Mouse (Mus musculus) frontal cortex, postnatal 10 days (tissue): Measurements from ENCODE around the gene Cphx2.
"Not testable (repeated sequence)": the region's sequence is repeated elsewhere in the genome, so short reads cannot be mapped to it uniquely, and the experiment has no call there.

Source experiments
- DNase-seq, 2 experiments: peaks; one replicate each; pipeline ENCODE4 v3.0.0; 2022; ENCODE audit warnings: low spot score in 2 of 2, mixed read lengths in 1 of 2

Cphx2 gene

GRCm38 (mm10) chr14:26081216-26081615, at the start of gene Cphx2:
TSS of gene Cphx2 (plus strand) at chr14:26081516.
- DNase-seq: not testable (repeated sequence)

DNA sequence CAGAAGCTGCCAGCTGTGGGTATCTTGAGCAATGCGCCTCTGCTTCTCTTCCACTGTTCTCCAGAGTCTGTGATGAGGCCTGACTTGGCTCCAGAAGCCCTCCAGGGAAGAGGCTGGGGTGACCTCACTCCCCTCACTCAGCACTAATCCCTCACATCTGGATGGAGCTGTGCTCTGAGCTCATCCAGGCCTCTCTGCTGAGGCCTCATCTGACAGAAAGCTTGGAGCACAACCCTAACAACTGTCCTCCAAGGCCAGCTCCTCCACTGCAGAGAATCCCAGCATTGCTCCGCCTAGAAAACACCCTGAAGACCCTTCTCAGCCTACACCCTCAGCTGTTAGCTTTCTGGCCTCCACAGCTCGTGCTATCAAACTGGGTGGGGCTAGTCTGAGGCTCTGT, 47.0 kb upstream of the Cphx2 start:
- DNase-seq: not testable (repeated sequence)

DNA sequence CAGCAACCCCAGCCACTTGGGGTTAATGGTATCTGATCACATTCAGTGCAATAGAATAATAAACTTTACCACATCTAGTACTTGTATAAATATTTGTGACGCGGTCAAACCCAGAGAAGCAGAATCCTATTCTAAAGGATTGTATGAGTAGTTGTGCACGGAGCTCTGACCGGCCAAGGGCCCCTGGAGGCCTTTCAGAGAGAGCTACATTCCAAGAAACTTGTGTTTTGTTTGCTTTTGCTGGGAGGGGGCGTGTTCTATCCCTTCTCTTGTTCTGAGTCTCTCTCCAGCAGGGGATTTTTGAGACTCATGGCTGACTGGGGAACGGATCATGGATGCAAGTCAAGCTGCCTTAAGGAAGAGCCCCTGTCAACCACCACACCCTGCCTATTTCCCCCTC, 45.9 kb upstream of the Cphx2 start:
- not testable (repeated sequence) for DNase-seq

DNA sequence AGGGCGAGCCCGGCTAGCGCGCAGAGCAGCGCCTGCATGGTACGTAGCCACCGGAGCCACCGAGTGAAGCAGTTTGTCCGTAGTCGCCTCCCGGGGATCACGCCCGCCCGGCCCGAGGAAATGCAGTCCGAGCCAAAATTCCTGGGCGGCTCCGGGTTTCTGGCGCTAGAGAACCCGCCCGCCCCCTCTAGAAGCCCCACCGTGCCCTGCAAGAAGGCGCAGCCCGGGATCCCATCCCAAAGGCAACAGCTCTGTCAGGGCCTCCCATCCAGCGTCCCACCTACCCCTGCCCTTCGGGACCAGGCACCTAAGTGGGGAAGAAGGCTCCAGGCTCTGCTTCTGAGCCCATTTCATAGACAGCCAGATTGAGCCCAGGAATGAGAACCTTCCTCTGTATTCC, 38.7 kb upstream of the Cphx2 start, which contains the start of gene Gm9780:
Gene Gm9780, minus strand, starts transcription at position 101 of the 400 bp plus-strand sequence.
- DNase-seq: not testable (repeated sequence)

DNA sequence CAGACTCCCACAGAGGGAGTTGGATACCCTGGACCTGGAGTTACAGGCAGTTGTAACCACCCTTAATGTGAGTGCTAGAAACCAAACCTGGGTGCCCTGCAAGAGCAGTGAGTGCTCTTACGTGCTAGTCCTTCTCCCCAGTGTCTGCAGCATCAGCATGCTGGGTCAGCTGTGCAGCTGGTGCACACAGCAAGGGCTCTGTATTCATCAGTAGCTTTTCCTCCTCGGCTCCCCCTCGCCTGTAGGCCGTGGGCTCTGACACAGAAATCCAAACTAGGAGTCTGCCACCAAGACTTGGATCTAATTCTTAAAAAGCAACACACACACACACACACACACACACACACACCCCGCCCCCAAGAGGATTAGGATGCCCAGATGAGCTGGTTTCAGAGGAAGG, 36.3 kb upstream of the Cphx2 start:
- DNase-seq: not testable (repeated sequence)

- DNase-seq: not testable (repeated sequence)
These were observed 34.3 kb upstream of the Cphx2 start for GRCm38 (mm10) chr14:26047026-26047425.

DNA sequence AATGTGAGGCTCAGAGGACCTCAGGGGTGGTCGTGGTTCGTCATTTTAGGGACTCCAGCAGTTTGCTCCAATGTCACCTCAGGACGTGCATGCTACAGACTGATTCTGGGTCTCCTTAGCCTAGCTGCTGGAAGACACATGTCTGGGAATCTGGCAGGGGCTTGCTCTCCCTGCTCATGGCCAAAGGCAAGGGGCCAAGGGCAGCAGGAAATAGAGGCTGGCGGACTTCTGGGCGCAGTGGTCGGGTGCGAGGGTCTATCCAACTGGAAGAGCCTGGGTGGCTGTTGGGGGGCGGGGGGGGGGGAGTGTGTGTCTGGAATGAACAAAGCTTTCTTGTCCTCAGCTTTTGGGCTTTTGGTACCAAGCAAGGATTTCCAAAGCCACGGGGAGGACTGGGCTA, 32.5 kb upstream of the Cphx2 start:
- not testable (repeated sequence) for DNase-seq

DNA sequence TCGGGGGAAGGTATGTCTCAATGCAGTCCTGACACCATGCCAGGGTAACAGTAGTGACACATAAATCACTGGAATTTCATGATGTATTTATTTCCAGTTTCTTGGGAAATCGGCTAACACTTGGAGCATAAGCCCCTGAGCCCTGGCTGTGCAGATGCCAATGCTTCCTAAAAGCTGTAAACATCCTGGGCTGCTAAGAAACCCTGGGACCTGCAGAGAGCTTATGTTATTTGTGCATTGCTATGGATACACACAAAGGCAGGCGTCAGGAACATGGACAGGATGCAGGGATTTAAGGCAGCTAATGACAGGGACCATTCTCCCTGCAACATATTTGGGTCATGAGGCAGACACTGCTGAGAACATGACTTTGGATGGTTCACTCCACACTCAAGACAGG, 23.1 kb upstream of the Cphx2 start:
- not testable (repeated sequence) for DNase-seq

GRCm38 (mm10) chr14:26059362-26059761, 22.0 kb upstream of the Cphx2 start:
- not testable (repeated sequence) for DNase-seq

- not testable (repeated sequence) for DNase-seq
These were observed 14.6 kb upstream of the Cphx2 start for GRCm38 (mm10) chr14:26066574-26067324.

GRCm38 (mm10) chr14:26067325-26067633, 14.0 kb upstream of the Cphx2 start, which contains the start of gene Tmem254c:
TSS of gene Tmem254c (minus strand) at chr14:26067355.
- not testable (repeated sequence) for DNase-seq

- DNase-seq: not testable (repeated sequence)
These were observed 4.5 kb upstream of the Cphx2 start for GRCm38 (mm10) chr14:26076620-26077390.

DNA sequence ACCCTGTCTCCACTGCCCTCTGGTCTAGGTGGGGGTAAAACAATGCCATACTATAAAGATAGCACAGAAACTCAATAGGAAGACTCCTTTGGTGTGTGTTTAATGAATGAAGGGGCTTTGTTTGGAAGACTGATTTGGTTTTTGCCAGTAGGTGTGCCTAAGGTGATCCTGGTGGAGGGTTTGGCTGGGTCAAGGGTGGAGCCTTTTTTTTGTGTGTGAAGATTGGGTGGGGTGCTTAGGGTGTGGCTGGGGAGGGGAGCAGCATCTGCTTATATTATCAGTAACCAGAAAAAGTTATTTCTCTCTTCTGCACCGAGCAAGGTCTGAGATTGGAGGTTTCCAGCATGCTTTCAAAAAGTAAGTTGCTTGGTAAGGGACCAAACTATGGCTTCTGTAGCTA, 681 bp downstream of the Cphx2 start, which contains the start of gene Cphx3:
Gene Cphx3, plus strand, starts transcription at position 301 of the 400 bp plus-strand sequence.
- DNase-seq: not testable (repeated sequence)

DNA sequence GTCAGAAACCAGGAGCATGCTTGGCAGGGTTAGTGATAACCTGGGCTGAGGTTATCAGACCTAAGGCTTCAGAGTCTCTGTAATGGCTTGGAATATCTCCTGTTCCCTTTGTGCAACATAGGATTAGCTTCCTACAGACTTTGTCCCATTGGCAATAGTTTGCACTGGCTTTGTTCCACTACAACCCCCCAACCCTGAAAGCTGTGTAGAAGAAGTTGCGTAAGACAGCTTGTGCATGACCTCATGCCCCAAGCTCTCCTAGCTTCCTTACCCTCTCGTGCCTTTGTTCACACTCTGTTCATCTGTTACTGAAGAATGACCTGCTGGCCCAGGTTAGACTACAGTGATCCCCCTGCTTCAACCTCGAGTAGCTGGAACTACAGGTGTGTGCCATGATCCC, 16.3 kb downstream of the Cphx2 start:
- not testable (repeated sequence) for DNase-seq

GRCm38 (mm10) chr14:26118150-26118549, 36.8 kb downstream of the Cphx2 start, which contains the start of gene Duxbl2:
TSS of gene Duxbl2 (plus strand) at chr14:26118349.
- not testable (repeated sequence) for DNase-seq

DNA sequence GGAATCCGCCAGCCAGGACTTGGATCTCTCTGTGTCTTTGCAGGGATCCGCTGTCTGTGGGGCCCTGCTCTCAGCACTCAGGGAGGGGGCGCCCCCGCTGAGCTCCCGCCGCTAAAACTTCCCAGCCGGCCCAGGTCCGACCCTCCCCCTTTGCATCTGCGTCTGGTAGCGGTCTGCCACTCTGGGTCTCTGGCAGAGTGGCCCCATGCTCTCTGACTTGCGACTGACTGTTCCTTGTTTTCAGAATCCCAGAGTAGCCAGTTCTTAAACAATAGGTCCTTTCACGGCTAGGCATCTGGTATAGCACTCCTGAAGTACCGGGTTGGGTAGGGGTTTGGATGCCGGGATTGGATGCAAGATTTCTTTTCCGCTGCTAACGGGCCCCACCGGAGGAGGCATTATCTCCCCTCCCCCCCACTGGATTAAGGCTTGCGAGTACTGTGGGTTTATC, 37.3 kb downstream of the Cphx2 start:
- DNase-seq: not testable (repeated sequence)

GRCm38 (mm10) chr14:26119095-26119494, 37.8 kb downstream of the Cphx2 start:
- not testable (repeated sequence) for DNase-seq
